Mouse (Mus musculus): ENCODE results near the gene Slc30a2.

DNA sequence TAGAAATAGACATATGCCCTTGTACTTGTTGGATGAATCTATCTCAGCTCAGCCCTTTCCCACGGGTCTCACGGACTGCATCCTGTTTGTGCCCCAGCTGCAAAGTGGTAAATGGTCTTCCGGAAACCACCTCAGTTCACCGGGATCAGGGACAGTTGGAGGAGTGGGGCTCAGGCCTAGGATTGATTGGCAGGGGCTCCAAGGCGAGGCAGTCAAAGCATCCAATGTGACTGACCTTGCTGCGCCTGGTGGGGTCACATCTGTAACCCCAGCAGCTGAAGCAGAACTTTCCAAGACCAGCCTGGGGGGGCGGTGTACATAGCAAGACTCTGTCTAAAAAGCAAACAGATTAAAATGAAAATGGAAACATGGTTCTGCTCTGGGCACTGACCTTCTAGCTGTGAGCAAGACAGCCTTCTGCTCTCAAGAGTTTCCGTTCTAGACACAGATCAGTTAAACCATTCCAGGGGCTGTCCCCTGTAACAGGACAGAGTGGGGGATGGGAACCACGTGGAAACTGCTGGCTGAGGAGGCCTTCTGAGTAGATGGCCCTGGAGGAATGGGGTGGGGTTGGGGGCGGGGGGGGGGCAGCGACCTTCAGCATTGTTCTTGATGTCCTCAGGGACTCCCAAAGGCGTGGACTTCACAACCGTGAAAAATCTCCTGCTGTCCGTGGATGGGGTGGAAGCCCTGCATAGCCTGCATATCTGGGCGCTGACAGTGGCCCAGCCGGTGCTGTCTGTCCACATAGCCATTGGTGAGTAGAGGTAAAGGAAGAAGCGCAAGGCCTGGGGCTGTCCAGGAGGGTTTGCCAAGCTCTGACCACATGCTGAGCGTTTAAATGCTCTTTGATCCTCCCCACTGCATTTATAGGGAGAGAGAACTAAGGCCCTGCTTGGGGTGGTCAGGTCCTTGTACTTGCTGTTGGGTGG is 8.6 kb downstream of the Slc30a2 start:
- TF ChIP-seq POLR2A (IDR thresholded peaks at IDR 0.05; ENCODE audit: control insufficient read depth, low read depth, low read length) (no peak), CTCF (IDR thresholded peaks at IDR 0.05; ENCODE audit: control insufficient read depth, insufficient read depth, insufficient replicate concordance, low read depth, low read length) (no peak)
